Mouse (Mus musculus): ENCODE measurements around the gene Espn.

GRCm38 (mm10) chr4:152182205-152182604 lies 30.0 kb upstream of the Espn start:
- TF ChIP-seq CTCF (IDR thresholded peaks at IDR 0.05; ENCODE audit: low read depth, low read length) (no peak), POLR2A (IDR thresholded peaks at IDR 0.05; ENCODE audit: borderline replicate concordance, low read depth, low read length) (no peak)

Data from bone marrow macrophage, adult 2 months (primary cell).